In genomic region chr1:154118374-154119004, GRCm38 (mm10) we compare ENCODE assay signal across 8 mouse cellular contexts.
DNase-seq lines count a peak whose midpoint lies in the region; ATAC-seq lines count a peak whose summit lies in the region.

No protein-coding gene starts in this region.

- H3K9me3 ChIP-seq in limb, embryonic 11.5 days (ENCODE audit: control insufficient read depth, low read length): no peaks in the 10 kb centered on the region
- no peaks in the 10 kb centered on the region for H3K9me3 ChIP-seq in midbrain, embryonic 14.5 days (ENCODE audit: control insufficient read depth, low read length)

- H3K9ac ChIP-seq in limb, embryonic 11.5 days (ENCODE audit: low read length): no peak overlapping the region
- H3K9ac ChIP-seq in midbrain, embryonic 14.5 days (replicated peaks; ENCODE audit: low read length): no peak overlapping the region

- peak; percentile 91 for DNase-seq in heart, adult 11 months
- DNase-seq in heart, postnatal 25 days (ENCODE audit: low spot score): no peak
- DNase-seq in cerebellum, postnatal 25 days: peak; percentile 72 to 90
- peak; percentile 75 for DNase-seq in gastrocnemius, postnatal 10 days
- DNase-seq in limb, embryonic 11.5 days (ENCODE audit: low spot score): peak; percentile 82
- peak; percentile 81 for DNase-seq in midbrain, embryonic 14.5 days
- DNase-seq in spleen, postnatal 4 days (ENCODE audit: low spot score in 2 of 2): peak; percentile 73 to 91

- no peaks in the 10 kb centered on the region for H3K36me3 ChIP-seq in limb, embryonic 11.5 days (ENCODE audit: control insufficient read depth, insufficient read depth, low read length)
- no peaks in the 10 kb centered on the region for H3K36me3 ChIP-seq in midbrain, embryonic 14.5 days (ENCODE audit: control insufficient read depth, insufficient read depth, low read length)

- 55% methylated on average over 10 of the region's 10 CpGs for WGBS in limb, embryonic 11.5 days
- WGBS in midbrain, embryonic 14.5 days: 48% methylated on average over 10 of the region's 10 CpGs

- intact Hi-C loops in heart, postnatal 25 days (cut with DNase I): loop anchor here (1.0 to 5.0 kb wide), 3 partner anchors 64 to 223 kb away; no protein-coding TSS in a partner anchor

- H3K4me3 ChIP-seq in limb, embryonic 11.5 days (ENCODE audit: low read depth, low read length): no peak overlapping the region
- no peak overlapping the region for H3K4me3 ChIP-seq in midbrain, embryonic 14.5 days (replicated peaks; ENCODE audit: low read depth, low read length)

- H3K4me2 ChIP-seq in limb, embryonic 11.5 days (ENCODE audit: low read depth, severe bottlenecking): no peak overlapping the region
- H3K4me2 ChIP-seq in midbrain, embryonic 14.5 days (ENCODE audit: low read length): no peak overlapping the region

- no peaks in the 10 kb centered on the region for H3K4me1 ChIP-seq in limb, embryonic 11.5 days (ENCODE audit: control insufficient read depth, insufficient read depth, low read length)
- no peaks in the 10 kb centered on the region for H3K4me1 ChIP-seq in midbrain, embryonic 14.5 days (ENCODE audit: control insufficient read depth, insufficient read depth, low read length)

- no peaks in the 10 kb centered on the region for H3K27me3 ChIP-seq in limb, embryonic 11.5 days (ENCODE audit: control insufficient read depth, insufficient read depth, low read length)
- H3K27me3 ChIP-seq in midbrain, embryonic 14.5 days (ENCODE audit: control insufficient read depth, insufficient read depth, low read length): no peaks in the 10 kb centered on the region

- peak; percentile 58 for ATAC-seq in inflammation-experienced regulatory T-cells, adult 6 months
- peak; percentile 26; the same call in 1 of the 2 replicates for ATAC-seq in limb, embryonic 11.5 days (ENCODE audit: insufficient number of reproducible peaks, low FRiP score, low TSS enrichment, low read depth)
- ATAC-seq in midbrain, embryonic 14.5 days (ENCODE audit: low FRiP score, low TSS enrichment): no peak; the same call in 1 of the 2 replicates

- H3K27ac ChIP-seq in limb, embryonic 11.5 days (replicated peaks; ENCODE audit: low read depth, low read length): no peak overlapping the region
- H3K27ac ChIP-seq in midbrain, embryonic 14.5 days (replicated peaks; ENCODE audit: low read depth, low read length): no peak overlapping the region
